Mouse (Mus musculus): ENCODE data around the gene Shox2. TPM values are rescaled to one million over a fixed set of nuclear protein-coding genes. Genes with fewer than 3 reads are reported as not detected.

Gene Shox2
- 0.14 and 0.22 TPM in 2 replicates for polyA plus RNA-seq (2015; fragmentation: Nextera tagmentation; extraction: Ambion mirVana)

GRCm38 (mm10) chr3:66981706-66982105 is at the start of gene Shox2:
TSS of gene Shox2 (minus strand) at chr3:66981771.
- H3K27ac ChIP-seq, result no peak within 1 kb of the TSS
- H3K4me1 ChIP-seq (replicated peaks), result peaks cover 34% of the 10 kb centered on the region
- under 1% methylated on average over 15 of the region's 15 CpGs for WGBS (ENCODE audit: insufficient replicate concordance)
- H3K4me2 ChIP-seq, result peak within 1 kb of the TSS; percentile 71
- DNase-seq (no peak), ATAC-seq (ENCODE audit: low read depth) (no peak)
- H3K9ac ChIP-seq, result 0 out of 2 replicates have a peak within 1 kb of the TSS, but pooled peaks have one; percentile 13
- peaks cover 72% of the 10 kb centered on the region for H3K27me3 ChIP-seq
- peak within 1 kb of the TSS; percentile 57 for H3K4me3 ChIP-seq (replicated peaks)
- H3K36me3 ChIP-seq, result no peaks in the 10 kb centered on the region
- no peaks in the 10 kb centered on the region for H3K9me3 ChIP-seq (replicated peaks)

- 37% methylated on average over 1 of the region's 1 CpGs for WGBS (ENCODE audit: insufficient replicate concordance)
- no peak for DNase-seq
- no peak overlapping the region for H3K4me2 ChIP-seq
These were observed 15.2 kb upstream of the Shox2 start for GRCm38 (mm10) chr3:66996820-66997219.

DNA sequence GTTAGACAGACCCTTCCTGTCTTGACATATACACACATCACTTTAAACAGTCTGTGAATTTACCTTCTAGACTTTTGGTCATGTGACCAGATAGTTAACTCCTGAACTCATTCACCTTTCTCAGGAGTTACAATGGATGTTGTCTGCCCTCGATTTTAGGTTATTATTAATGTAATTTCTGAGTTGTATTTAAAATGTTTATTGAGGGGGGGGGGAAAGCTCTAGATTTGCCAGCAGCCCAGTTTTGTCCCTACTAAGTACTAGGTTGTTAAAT is 4.7 kb upstream of the Shox2 start:
- Histone ChIP-seq H3K27ac (no peak overlapping the region), H3K4me2 (peak overlapping the region; percentile 72), H3K36me3 (no peaks in the 10 kb centered on the region), H3K4me1 (replicated peaks) (peaks cover 20% of the 10 kb centered on the region), H3K27me3 (peaks cover 27% of the 10 kb centered on the region), H3K9me3 (replicated peaks) (no peaks in the 10 kb centered on the region), H3K9ac (peak overlapping the region; percentile 79), H3K4me3 (replicated peaks) (peak overlapping the region; percentile 75)
- ATAC-seq (ENCODE audit: low read depth), result no peak
- WGBS (ENCODE audit: insufficient replicate concordance), result 3% methylated on average over 1 of the region's 1 CpGs
- no peak for DNase-seq

More at GRCm38 (mm10) chr3:66996820-66997219, 15.2 kb upstream of the Shox2 start:
- Histone ChIP-seq H3K9ac (no peak overlapping the region), H3K4me1 (replicated peaks) (no peaks in the 10 kb centered on the region), H3K36me3 (peaks cover 21% of the 10 kb centered on the region), H3K27ac (no peak overlapping the region), H3K9me3 (replicated peaks) (no peaks in the 10 kb centered on the region), H3K27me3 (no peaks in the 10 kb centered on the region), H3K4me3 (replicated peaks) (no peak overlapping the region)
- ATAC-seq (ENCODE audit: low read depth), result no peak

DNA sequence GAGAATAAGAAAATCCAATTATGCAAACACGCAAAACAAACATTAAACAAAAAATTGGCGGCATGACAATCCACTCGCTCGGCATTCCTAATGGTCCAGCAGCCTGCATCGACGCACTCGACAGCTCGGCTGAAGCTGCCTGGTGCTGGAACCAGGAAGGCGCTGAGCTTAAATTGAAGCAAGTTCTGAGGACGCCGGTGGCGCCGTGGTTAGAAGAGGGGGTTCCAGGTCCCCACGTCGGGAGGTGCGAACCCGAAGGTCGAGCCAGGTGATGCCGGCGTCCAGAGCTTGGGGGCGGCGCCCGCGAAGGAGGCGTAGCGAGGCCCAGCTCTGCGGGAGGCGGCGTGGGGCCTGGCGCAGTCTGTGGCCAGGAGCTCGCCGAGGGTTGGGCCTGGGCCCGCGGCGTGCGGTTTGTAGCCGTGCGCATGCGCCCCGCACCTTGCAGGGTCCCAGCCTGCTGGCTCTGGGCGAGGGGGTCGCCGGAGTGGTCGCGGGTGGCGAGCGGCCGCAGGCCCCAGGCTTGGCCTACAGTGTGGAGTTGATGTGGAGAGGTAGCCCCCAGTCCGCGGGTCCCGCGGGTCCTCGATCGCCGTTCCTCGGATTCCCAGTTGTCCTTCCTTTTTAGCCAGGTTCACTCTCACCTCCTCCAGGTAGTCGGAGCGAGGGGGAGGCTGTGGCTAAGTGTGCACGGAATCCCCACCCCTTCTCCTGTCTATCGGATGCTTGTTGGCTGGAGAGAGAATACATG is 4.1 kb upstream of the Shox2 start:
- Histone ChIP-seq H3K4me1 (replicated peaks) (peaks cover 25% of the 10 kb centered on the region), H3K27me3 (peaks cover 32% of the 10 kb centered on the region), H3K4me3 (replicated peaks) (peak overlapping the region; percentile 75), H3K9me3 (replicated peaks) (no peaks in the 10 kb centered on the region), H3K9ac (peak overlapping the region; percentile 79), H3K4me2 (peak overlapping the region; percentile 72), H3K36me3 (no peaks in the 10 kb centered on the region), H3K27ac (no peak overlapping the region)
- under 1% methylated on average over 60 of the region's 60 CpGs for WGBS (ENCODE audit: insufficient replicate concordance)
- DNase-seq (peak; percentile 65), ATAC-seq (ENCODE audit: low read depth) (peak; percentile 93)

DNA sequence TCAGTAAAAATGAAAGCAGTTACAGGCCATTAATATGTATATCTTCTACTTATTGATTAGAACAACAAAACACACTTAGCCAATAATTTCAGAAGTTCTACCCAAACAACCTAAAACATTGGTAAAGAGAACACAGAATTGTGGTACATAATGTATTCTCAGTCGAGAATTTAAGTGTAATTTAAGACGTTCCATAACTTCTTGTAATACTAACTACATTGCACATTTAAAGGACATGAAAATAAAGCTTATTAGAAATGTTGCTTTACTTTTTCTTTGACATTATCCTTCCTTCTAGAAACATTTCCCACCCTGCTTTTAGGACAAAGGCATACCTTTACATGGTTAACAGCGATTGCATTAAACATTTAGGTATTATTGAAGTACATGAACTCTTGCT is 1.9 kb upstream of the Shox2 start:
- DNase-seq, result no peak
- Histone ChIP-seq H3K27me3 (peaks cover 55% of the 10 kb centered on the region), H3K27ac (no peak overlapping the region), H3K4me1 (replicated peaks) (peaks cover 35% of the 10 kb centered on the region), H3K9ac (no peak overlapping the region), H3K4me3 (replicated peaks) (no peak overlapping the region), H3K36me3 (no peaks in the 10 kb centered on the region), H3K4me2 (no peak overlapping the region), H3K9me3 (replicated peaks) (no peaks in the 10 kb centered on the region)
- 11% methylated on average over 3 of the region's 3 CpGs for WGBS (ENCODE audit: insufficient replicate concordance)
- no peak for ATAC-seq (ENCODE audit: low read depth)

DNA sequence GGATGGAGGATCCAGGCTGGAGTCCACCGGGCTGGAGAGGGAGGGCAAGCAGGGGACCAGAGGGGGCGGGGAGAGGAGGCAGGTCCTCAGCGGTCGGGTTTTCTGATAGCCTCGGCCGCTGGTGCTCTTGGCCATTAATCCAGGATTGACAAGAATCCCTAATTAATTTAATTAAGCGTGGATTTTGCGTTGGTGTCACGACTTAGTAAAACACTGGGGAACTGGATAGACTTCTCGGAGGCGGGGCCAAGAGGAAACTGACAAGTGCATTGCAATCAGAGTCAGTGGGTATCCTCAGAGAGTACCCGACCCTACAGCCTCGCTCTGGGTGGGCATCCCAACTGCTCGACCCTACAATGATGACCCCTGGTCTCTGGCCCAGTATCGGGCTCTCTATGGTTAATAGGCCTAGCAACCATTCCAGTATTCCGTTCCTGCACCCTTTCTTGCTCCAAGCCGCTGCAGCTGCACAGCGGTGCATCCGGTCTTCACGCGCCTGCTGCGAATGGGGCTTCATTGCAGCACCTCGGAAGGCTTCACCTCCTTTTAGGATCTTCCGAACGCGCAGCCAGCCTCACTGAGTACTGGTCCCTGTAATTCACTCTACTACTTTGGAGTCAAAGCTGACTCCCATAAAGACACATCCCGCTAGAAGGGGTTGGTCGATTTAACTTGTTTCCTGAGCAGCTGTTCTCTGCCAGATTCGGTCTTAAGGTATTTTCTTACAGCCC is 775 bp upstream of the Shox2 start:
- H3K4me2 ChIP-seq, result peak overlapping the region; percentile 71
- 0% methylated on average over 29 of the region's 29 CpGs for WGBS (ENCODE audit: insufficient replicate concordance)
- no peaks in the 10 kb centered on the region for H3K36me3 ChIP-seq
- peak overlapping the region; percentile 57 for H3K4me3 ChIP-seq (replicated peaks)
- peaks cover 66% of the 10 kb centered on the region for H3K27me3 ChIP-seq
- H3K4me1 ChIP-seq (replicated peaks), result peaks cover 35% of the 10 kb centered on the region
- no peaks in the 10 kb centered on the region for H3K9me3 ChIP-seq (replicated peaks)
- H3K27ac ChIP-seq, result no peak overlapping the region
- H3K9ac ChIP-seq, result no peak overlapping the region
- DNase-seq (no peak), ATAC-seq (ENCODE audit: low read depth) (no peak)

- H3K27me3 ChIP-seq, result peaks cover 76% of the 10 kb centered on the region
- ATAC-seq (ENCODE audit: low read depth) (peak; percentile 35; the same call in 1 of the 2 replicates), DNase-seq (no peak)
- WGBS (ENCODE audit: insufficient replicate concordance), result under 1% methylated on average over 50 of the region's 62 CpGs
- peaks cover 30% of the 10 kb centered on the region for H3K4me1 ChIP-seq (replicated peaks)
- H3K4me2 ChIP-seq, result peak within 1 kb of the TSS; percentile 71
- H3K36me3 ChIP-seq, result no peaks in the 10 kb centered on the region
- no peaks in the 10 kb centered on the region for H3K9me3 ChIP-seq (replicated peaks)
- H3K27ac ChIP-seq, result no peak within 1 kb of the TSS
- H3K4me3 ChIP-seq (replicated peaks), result peak within 1 kb of the TSS; percentile 57
- H3K9ac ChIP-seq, result 0 out of 2 replicates have a peak within 1 kb of the TSS, but pooled peaks have one; percentile 13
These were observed 390 bp downstream of the Shox2 start, which contains the start of gene Rsrc1 for GRCm38 (mm10) chr3:66981101-66981661. TSS of gene Rsrc1 (plus strand) at chr3:66981390.

- peak overlapping the region; percentile 57 for H3K4me3 ChIP-seq (replicated peaks)
- peak overlapping the region; percentile 71 for H3K4me2 ChIP-seq
- WGBS (ENCODE audit: insufficient replicate concordance), result 2% methylated on average over 29 of the region's 29 CpGs
- peaks cover 30% of the 10 kb centered on the region for H3K4me1 ChIP-seq (replicated peaks)
- DNase-seq (no peak), ATAC-seq (ENCODE audit: low read depth) (no peak)
- no peak overlapping the region for H3K27ac ChIP-seq
- peaks cover 80% of the 10 kb centered on the region for H3K27me3 ChIP-seq
- no peaks in the 10 kb centered on the region for H3K36me3 ChIP-seq
- H3K9me3 ChIP-seq (replicated peaks), result no peaks in the 10 kb centered on the region
- H3K9ac ChIP-seq, result no peak overlapping the region
These were observed 1.2 kb downstream of the Shox2 start for GRCm38 (mm10) chr3:66980111-66980975.

- Histone ChIP-seq H3K27me3 (peaks cover 88% of the 10 kb centered on the region), H3K9me3 (replicated peaks) (no peaks in the 10 kb centered on the region), H3K36me3 (no peaks in the 10 kb centered on the region), H3K9ac (no peak overlapping the region), H3K4me1 (replicated peaks) (peaks cover 30% of the 10 kb centered on the region), H3K4me2 (no peak overlapping the region), H3K27ac (no peak overlapping the region), H3K4me3 (replicated peaks) (no peak overlapping the region)
- ATAC-seq (ENCODE audit: low read depth) (no peak), DNase-seq (no peak)
- 4% methylated on average over 9 of the region's 9 CpGs for WGBS (ENCODE audit: insufficient replicate concordance)
These were observed 2.1 kb downstream of the Shox2 start for GRCm38 (mm10) chr3:66979491-66979890.

DNA sequence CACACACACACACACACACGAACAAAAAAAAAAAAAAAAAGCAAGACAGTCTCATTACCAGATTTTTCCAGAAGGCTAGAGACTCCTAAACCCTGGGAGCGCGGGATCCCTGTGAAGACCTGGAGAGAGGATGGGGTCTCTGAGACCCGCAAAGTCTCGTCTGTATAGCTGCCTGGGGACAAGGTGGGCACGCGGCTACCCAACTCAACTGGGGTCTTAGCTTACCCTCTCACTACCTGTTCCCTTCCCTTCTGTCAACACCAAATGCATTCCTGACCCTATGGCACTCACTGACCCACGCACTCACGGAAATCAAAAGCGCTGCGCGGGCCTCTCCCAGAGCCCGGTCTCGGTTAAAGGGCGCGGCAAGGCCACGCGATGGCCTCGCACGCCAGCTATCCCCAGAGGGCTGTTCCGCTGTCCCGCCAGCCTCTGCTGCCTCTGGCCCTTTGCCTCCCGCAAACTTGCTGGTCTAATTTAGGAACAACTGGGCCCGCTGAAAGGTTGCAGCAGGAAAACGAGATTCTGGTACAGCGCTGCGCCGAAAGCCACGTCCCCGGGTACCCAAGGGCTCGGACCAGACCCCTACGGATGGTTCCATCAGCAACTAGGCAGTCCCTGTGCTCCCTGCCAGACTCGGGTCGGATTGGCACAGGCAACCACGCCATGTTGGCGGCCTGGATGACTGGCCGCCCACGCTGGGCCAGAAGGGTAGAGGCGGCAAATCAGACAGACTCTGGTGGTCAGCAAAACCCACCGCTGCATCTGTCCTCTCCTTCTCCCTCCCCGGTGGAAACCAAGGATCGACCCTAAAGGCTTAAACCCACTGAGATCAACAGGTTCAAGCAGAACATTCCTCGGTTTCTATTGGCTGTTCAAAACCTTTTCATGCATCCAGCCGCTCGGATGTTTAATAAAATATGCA is 2.9 kb downstream of the Shox2 start:
- Histone ChIP-seq H3K27ac (no peak overlapping the region), H3K36me3 (no peaks in the 10 kb centered on the region), H3K9me3 (replicated peaks) (no peaks in the 10 kb centered on the region), H3K4me2 (no peak overlapping the region), H3K27me3 (peaks cover 89% of the 10 kb centered on the region), H3K4me1 (replicated peaks) (peaks cover 30% of the 10 kb centered on the region), H3K4me3 (replicated peaks) (no peak overlapping the region), H3K9ac (no peak overlapping the region)
- no peak for DNase-seq
- ATAC-seq (ENCODE audit: low read depth), result no peak
- 2% methylated on average over 45 of the region's 45 CpGs for WGBS (ENCODE audit: insufficient replicate concordance)
